ENCODE assay signal across 13 mouse cellular contexts in genomic region chr8:61390307-61391057, GRCm38 (mm10).
DNase-seq lines count a peak whose midpoint lies in the region; ATAC-seq and TF ChIP-seq lines count a peak whose summit lies in the region.
"Had no signal": no experiment of that assay in that cellular context is flagged by ENCODE, and none has a peak within 500 bp of the region (broad histone marks: within the 10 kb centered on the region; RNA-seq: fewer than 3 reads in every experiment).

No protein-coding gene starts in this region.

- no peak overlapping the region for H3K27ac ChIP-seq in hindbrain, embryonic 11.5 days (ENCODE audit: low read depth, low read length)
- no peak overlapping the region for H3K27ac ChIP-seq in hindbrain, embryonic 16.5 days (ENCODE audit: low read depth, low read length)
- no peak overlapping the region for H3K27ac ChIP-seq in ES-Bruce4 (ENCODE audit: insufficient read depth, low read length)
- H3K27ac ChIP-seq in embryonic facial prominence, embryonic 15.5 days (replicated peaks), result no peak overlapping the region
- H3K27ac ChIP-seq in neural tube, embryonic 11.5 days (ENCODE audit: low read depth, low read length), result 0 out of 2 replicates have a peak overlapping the region, but pooled peaks have one; percentile 11
- H3K27ac ChIP-seq: forebrain, embryonic 15.5 days had no signal

- H3K27me3 ChIP-seq in hindbrain, embryonic 11.5 days (ENCODE audit: control insufficient read depth, insufficient read depth, low read length), result no peaks in the 10 kb centered on the region
- H3K27me3 ChIP-seq in hindbrain, embryonic 16.5 days (replicated peaks; ENCODE audit: control insufficient read depth, insufficient read depth, low read length), result no peaks in the 10 kb centered on the region
- H3K27me3 ChIP-seq in ES-Bruce4 (ENCODE audit: control insufficient read depth, insufficient read depth, low read length, poor library complexity, severe bottlenecking), result no peaks in the 10 kb centered on the region
- H3K27me3 ChIP-seq in embryonic facial prominence, embryonic 15.5 days, result no peaks in the 10 kb centered on the region
- no peaks in the 10 kb centered on the region for H3K27me3 ChIP-seq in neural tube, embryonic 11.5 days (ENCODE audit: control insufficient read depth, insufficient read depth, low read length)
- H3K27me3 ChIP-seq: forebrain, embryonic 15.5 days; megakaryocyte, embryonic 14.5 days had no signal

- no peak for TF ChIP-seq CTCF in ES-Bruce4 (IDR thresholded peaks at IDR 0.05; ENCODE audit: low read depth, low read length)

- H3K9ac ChIP-seq in hindbrain, embryonic 11.5 days (ENCODE audit: low read depth, low read length), result no peak overlapping the region
- H3K9ac ChIP-seq in hindbrain, embryonic 16.5 days (ENCODE audit: low read depth, low read length), result no peak overlapping the region
- H3K9ac ChIP-seq in ES-Bruce4 (ENCODE audit: low read depth, poor library complexity, severe bottlenecking), result no peak overlapping the region
- H3K9ac ChIP-seq in embryonic facial prominence, embryonic 15.5 days, result no peak overlapping the region
- H3K9ac ChIP-seq in neural tube, embryonic 11.5 days (ENCODE audit: low read length), result no peak overlapping the region
- H3K9ac ChIP-seq: forebrain, embryonic 15.5 days had no signal

- TF ChIP-seq POLR2A in ES-Bruce4 (IDR thresholded peaks at IDR 0.05; ENCODE audit: insufficient read depth, low read length), result no peak

- intact Hi-C loops in heart, postnatal 36 days (cut with DNase I), result no loop called here

- WGBS in hindbrain, embryonic 11.5 days, result 67% methylated on average over 18 of the region's 18 CpGs
- WGBS in hindbrain, embryonic 16.5 days, result 46% methylated on average over 18 of the region's 18 CpGs
- 47% methylated on average over 18 of the region's 18 CpGs for WGBS in embryonic facial prominence, embryonic 15.5 days
- 48% methylated on average over 18 of the region's 18 CpGs for WGBS in neural tube, embryonic 11.5 days

- ATAC-seq in hindbrain, embryonic 11.5 days (ENCODE audit: low FRiP score), result peak; percentile 22; the same call in 1 of the 2 replicates
- ATAC-seq in hindbrain, embryonic 16.5 days, result no peak
- ATAC-seq in embryonic facial prominence, embryonic 15.5 days (ENCODE audit: insufficient number of reproducible peaks, low FRiP score, low TSS enrichment, low read depth), result 0 out of 2 replicates have a peak, but pooled peaks have one; percentile 34
- ATAC-seq in neural tube, embryonic 11.5 days (ENCODE audit: insufficient read depth, low FRiP score, low TSS enrichment), result peak; percentile 28; the same call in 1 of the 2 replicates
- no peak for ATAC-seq in monocyte, adult 5-6 weeks (replicated peaks; ENCODE audit: insufficient number of reproducible peaks, low FRiP score, low TSS enrichment, poor library complexity, severe bottlenecking)
- ATAC-seq: activated CD4-positive, CD25-positive, alpha-beta regulatory T cell, adult 4 months had no signal

- DNase-seq in hindbrain, embryonic 11.5 days (ENCODE audit: low spot score), result peak; percentile 56
- DNase-seq in neural tube, embryonic 11.5 days (ENCODE audit: low spot score), result peak; percentile 61
- DNase-seq in adrenal gland, adult 8-10 months, result no peak
- no peak for DNase-seq in heart, postnatal 36 days
- DNase-seq: cerebellum, adult 2 months; kidney, adult 18-20 months had no signal

- peaks cover 11% of the 10 kb centered on the region for H3K4me1 ChIP-seq in hindbrain, embryonic 11.5 days (replicated peaks; ENCODE audit: control insufficient read depth, insufficient read depth, low read length)
- H3K4me1 ChIP-seq in hindbrain, embryonic 16.5 days (ENCODE audit: control insufficient read depth, insufficient read depth, low read depth, low read length), result peaks cover 18% of the 10 kb centered on the region
- H3K4me1 ChIP-seq in ES-Bruce4 (ENCODE audit: control insufficient read depth, insufficient read depth, low read length), result no peaks in the 10 kb centered on the region
- H3K4me1 ChIP-seq in embryonic facial prominence, embryonic 15.5 days, result peaks cover 24% of the 10 kb centered on the region
- H3K4me1 ChIP-seq in neural tube, embryonic 11.5 days (ENCODE audit: control insufficient read depth, insufficient read depth, low read length), result peaks cover 17% of the 10 kb centered on the region

- H3K36me3 ChIP-seq in hindbrain, embryonic 11.5 days (ENCODE audit: control insufficient read depth, insufficient read depth, low read length), result no peaks in the 10 kb centered on the region
- peaks cover 3% of the 10 kb centered on the region; the same call in 1 of the 2 replicates for H3K36me3 ChIP-seq in hindbrain, embryonic 16.5 days (ENCODE audit: control insufficient read depth, insufficient read depth, low read length)
- no peaks in the 10 kb centered on the region for H3K36me3 ChIP-seq in ES-Bruce4 (ENCODE audit: control insufficient read depth, insufficient read depth, low read length, poor library complexity, severe bottlenecking)
- H3K36me3 ChIP-seq in embryonic facial prominence, embryonic 15.5 days, result peaks cover 7% of the 10 kb centered on the region; the same call in 1 of the 2 replicates
- no peaks in the 10 kb centered on the region for H3K36me3 ChIP-seq in neural tube, embryonic 11.5 days (ENCODE audit: control insufficient read depth, insufficient read depth, low read length)
- H3K36me3 ChIP-seq: forebrain, embryonic 15.5 days had no signal

- H3K4me2 ChIP-seq in hindbrain, embryonic 11.5 days (replicated peaks; ENCODE audit: low read depth, low read length), result no peak overlapping the region
- no peak overlapping the region for H3K4me2 ChIP-seq in hindbrain, embryonic 16.5 days (ENCODE audit: low read length)
- H3K4me2 ChIP-seq in embryonic facial prominence, embryonic 15.5 days (replicated peaks), result no peak overlapping the region
- no peak overlapping the region for H3K4me2 ChIP-seq in neural tube, embryonic 11.5 days (ENCODE audit: low read depth)
- H3K4me2 ChIP-seq: forebrain, embryonic 15.5 days had no signal

- H3K4me3 ChIP-seq in hindbrain, embryonic 11.5 days (ENCODE audit: low read depth, low read length), result no peak overlapping the region
- no peak overlapping the region for H3K4me3 ChIP-seq in hindbrain, embryonic 16.5 days (ENCODE audit: low read length)
- H3K4me3 ChIP-seq in ES-Bruce4 (ENCODE audit: low read depth, low read length), result 0 out of 2 replicates have a peak overlapping the region, but pooled peaks have one; percentile 20
- no peak overlapping the region for H3K4me3 ChIP-seq in embryonic facial prominence, embryonic 15.5 days (replicated peaks)
- H3K4me3 ChIP-seq in neural tube, embryonic 11.5 days (ENCODE audit: low read depth, low read length), result no peak overlapping the region
- H3K4me3 ChIP-seq: forebrain, embryonic 15.5 days; megakaryocyte, embryonic 14.5 days had no signal

- no peak for TF ChIP-seq EP300 in ES-Bruce4 (IDR thresholded peaks at IDR 0.05; ENCODE audit: insufficient read depth, low read depth, low read length)

- no peaks in the 10 kb centered on the region for H3K9me3 ChIP-seq in hindbrain, embryonic 11.5 days (ENCODE audit: control insufficient read depth, low read length)
- H3K9me3 ChIP-seq in hindbrain, embryonic 16.5 days (ENCODE audit: control insufficient read depth, low read length), result no peaks in the 10 kb centered on the region
- no peaks in the 10 kb centered on the region for H3K9me3 ChIP-seq in ES-Bruce4 (replicated peaks; ENCODE audit: control insufficient read depth, insufficient read depth, low read length, poor library complexity, severe bottlenecking)
- no peaks in the 10 kb centered on the region for H3K9me3 ChIP-seq in embryonic facial prominence, embryonic 15.5 days (replicated peaks)
- H3K9me3 ChIP-seq in neural tube, embryonic 11.5 days (ENCODE audit: control insufficient read depth, low read length), result no peaks in the 10 kb centered on the region
- H3K9me3 ChIP-seq: forebrain, embryonic 15.5 days; megakaryocyte, embryonic 14.5 days had no signal

Comparison
In these comparisons a context has a peak if more than half of its experiments do, and no peak if none do; other contexts are left out.
1. ATAC-seq: peak in hindbrain, embryonic 11.5 days (single experiment), embryonic facial prominence, embryonic 15.5 days (single experiment) and neural tube, embryonic 11.5 days (single experiment); none in hindbrain, embryonic 16.5 days (single experiment) and monocyte, adult 5-6 weeks (single experiment).
2. DNase-seq: peak in hindbrain, embryonic 11.5 days (single experiment) and neural tube, embryonic 11.5 days (single experiment); none in adrenal gland, adult 8-10 months (single experiment) and heart, postnatal 36 days (0 of 2).